Mouse (Mus musculus) skeletal muscle tissue, adult 2 months (tissue): ENCODE data around the gene Atp5s.

Experiments used
- DNase-seq: peaks from one replicate; pipeline ENCODE4 v3.0.0-alpha.2; 2012; ENCODE audit warnings: low read depth, low spot score

Gene Atp5s

GRCm38 (mm10) chr12:69732221-69732620 lies 7.5 kb downstream of the Atp5s start:
- DNase-seq: no peak

DNA sequence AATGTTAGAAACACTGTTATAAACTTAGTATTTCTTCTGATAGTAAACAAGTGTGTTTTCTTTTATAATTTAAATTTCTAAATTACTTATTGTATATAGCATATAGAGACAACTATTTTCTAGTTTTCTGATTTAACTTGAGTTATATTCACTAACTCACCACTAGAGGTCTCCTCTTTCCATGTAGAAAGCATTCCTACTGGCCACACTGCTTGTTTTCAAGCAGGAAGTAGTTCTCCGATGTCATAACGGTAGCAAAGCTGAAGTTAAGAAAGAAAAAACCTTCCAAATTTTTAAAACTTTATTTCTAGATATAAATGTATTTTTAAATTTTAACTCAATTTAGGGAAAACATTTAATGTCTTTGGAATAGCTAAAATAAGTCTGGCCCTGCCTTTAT lies 8.8 kb downstream of the Atp5s start:
- peak; percentile 50 for DNase-seq

- no peak for DNase-seq
These were observed 9.2 kb downstream of the Atp5s start for GRCm38 (mm10) chr12:69733923-69734322.

GRCm38 (mm10) chr12:69741965-69742364 lies 17.2 kb downstream of the Atp5s start:
- DNase-seq: no peak

DNA sequence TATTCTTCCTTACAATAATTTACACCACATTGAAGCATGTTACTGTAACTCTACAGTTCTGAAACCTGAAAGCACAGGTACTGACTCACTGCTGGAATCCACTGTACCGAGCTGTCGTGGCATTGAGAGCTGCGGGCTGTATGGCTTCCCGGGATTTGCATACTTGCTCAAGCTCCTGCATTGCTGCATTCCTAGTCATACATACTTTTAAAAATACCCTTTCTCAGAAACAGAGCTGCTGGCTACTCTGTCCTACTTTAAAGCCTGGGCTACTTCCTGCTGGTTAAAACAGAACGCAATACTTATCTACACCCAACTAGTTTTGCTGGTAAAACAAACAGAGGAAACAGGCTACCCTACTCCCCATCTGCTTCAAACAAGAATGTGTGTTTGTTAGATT lies 19.4 kb downstream of the Atp5s start:
- DNase-seq: no peak

DNA sequence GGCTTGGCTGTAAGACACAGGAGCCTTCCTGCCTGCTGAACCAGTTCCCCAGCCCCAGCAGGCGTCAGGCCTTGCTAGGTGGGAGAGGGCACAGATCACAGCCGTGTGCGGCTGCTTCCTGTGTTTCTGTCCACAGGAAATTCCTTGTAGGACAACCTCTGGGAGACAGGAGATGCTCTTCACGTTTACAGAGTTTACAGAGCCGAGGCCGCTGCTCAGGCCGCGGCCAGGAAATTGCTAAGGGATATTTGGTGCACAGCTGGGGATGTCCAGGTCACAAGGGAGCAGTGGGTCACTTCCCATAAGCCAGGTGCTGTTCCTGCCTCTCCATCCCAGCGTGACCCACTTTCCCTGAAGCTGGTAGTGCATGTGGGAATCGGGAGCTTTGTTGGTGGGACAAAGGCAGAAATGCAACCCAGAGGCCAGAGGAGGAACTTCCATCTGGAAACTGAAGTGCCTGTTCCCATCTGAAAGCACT lies 27.2 kb downstream of the Atp5s start:
- DNase-seq: no peak

DNA sequence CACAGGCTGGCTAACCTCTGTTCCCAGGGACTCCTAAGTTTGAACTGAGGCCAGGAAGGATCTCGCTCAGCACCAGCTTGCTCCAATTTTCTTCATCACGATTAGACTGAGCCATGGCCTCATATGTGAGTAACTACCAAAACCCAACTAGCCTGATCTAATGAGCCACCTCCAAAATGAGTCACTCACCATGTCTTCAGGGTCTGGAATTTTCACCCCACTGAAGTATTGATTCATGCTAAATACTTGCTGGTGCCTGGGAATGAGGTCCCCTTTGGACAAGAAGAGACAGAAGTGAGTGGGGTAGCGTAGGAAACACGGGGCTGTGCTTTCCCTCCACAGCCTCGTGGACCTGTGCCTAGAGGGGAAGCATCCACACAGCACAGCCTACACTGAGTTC lies 29.2 kb downstream of the Atp5s start:
- no peak for DNase-seq

DNA sequence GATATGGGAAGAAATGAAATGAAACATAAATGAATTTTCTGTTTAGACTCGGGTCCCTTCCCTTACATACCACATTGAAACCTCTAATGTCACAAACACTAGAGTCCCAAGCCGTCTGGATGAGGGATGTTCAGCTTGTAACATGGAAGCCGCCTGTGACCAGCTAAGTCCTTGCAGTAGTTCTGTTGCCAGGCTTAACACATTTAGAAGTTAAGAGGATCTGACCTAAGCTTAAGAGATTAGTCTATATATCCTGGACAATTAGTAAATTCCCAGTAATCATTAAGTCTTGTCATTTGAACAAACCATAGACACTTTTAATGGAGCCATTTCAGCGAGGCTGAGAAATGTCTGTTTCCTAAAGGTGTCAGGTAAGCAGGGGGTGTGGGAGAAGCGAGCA lies 31.3 kb downstream of the Atp5s start:
- no peak for DNase-seq

DNA sequence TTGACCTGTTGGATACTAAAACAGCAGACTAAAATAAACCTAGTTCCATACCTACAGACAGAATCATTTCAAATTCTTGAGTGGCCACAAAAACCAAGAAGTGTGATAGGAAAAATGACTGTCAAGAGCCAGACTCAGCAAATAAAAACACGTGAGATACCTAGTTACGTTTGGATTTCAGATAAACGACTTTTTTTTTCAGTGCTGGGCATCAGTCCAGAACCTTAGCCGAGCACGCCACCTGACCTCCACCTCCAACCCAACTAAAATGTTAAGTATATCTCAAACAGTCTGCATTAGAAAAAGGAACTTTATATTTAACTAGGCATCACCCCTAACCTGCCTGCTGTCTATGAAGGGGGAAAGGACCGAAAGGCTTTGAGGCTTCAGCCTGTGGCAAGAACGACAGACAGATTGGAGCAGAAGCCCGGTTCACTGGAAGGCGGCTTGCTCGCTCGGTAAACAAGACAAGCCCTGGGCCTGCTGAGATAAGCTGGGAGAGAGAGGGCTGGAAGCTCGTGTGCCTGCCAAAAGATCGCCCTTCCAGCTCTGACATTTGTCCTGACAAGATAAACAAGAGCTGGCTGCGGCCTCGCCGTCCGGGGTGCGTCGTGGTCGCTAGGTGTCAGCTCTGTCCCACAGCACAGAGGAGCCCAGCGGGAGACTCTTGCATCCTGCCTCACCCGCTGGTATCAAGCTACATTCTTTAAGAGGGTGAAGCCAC lies 32.8 kb downstream of the Atp5s start:
- peak; percentile 94 for DNase-seq

GRCm38 (mm10) chr12:69758221-69759185 lies 33.8 kb downstream of the Atp5s start:
- DNase-seq: no peak

DNA sequence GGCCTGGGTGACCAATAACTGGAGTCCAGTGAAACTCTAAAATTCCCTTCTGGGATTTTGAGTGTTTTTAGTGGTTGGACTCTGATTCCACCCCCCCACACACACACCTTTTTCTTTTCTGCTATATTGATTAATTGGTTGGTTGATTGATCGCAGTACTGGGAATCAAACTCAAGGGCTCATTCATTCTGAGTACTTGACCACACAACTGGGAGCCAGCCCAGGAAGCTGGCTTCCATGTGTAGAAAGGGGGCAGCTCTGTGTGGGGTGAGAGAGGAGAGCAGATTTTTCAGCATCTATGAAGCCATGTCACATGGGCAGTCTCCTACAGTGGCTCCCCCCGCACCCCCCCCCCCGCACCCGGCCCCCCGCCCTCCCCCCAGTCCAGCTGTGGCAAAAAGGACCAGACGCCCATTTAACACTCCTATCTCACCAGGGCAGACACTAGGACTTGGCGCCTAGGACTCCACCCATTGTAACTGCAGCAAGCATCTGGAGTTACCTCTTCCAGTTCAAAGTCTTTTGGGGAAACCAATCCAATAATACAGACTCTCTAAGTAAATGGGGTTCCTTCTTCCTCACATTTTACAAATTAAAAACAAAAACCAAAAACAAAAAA lies 34.6 kb downstream of the Atp5s start:
- DNase-seq: no peak

DNA sequence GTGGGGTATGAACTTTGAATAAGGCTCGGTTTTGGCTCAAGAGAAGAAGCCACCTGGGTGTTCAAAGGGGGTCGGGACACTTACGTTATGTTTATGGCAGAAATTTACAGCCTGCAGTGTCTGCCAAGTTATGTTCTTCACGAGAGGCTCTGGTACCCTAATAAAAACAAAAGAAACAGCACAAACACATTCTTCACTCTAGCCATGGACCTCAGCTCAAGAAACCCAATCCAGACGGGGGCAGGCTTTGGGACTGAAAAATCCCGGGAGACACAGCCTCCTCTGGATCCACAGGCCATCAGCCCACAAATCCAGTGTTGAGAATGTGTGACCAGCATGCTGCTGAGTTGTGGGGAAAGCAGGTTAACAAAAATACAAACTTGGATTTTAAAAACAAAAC lies 35.3 kb downstream of the Atp5s start:
- no peak for DNase-seq

GRCm38 (mm10) chr12:69760743-69761406 lies 36.1 kb downstream of the Atp5s start:
- no peak for DNase-seq

- DNase-seq: no peak
These were observed 36.9 kb downstream of the Atp5s start for GRCm38 (mm10) chr12:69761603-69762002.

- no peak for DNase-seq
These were observed 40.8 kb downstream of the Atp5s start for GRCm38 (mm10) chr12:69765543-69765942.

GRCm38 (mm10) chr12:69766185-69766904 lies 41.6 kb downstream of the Atp5s start:
- no peak for DNase-seq

DNA sequence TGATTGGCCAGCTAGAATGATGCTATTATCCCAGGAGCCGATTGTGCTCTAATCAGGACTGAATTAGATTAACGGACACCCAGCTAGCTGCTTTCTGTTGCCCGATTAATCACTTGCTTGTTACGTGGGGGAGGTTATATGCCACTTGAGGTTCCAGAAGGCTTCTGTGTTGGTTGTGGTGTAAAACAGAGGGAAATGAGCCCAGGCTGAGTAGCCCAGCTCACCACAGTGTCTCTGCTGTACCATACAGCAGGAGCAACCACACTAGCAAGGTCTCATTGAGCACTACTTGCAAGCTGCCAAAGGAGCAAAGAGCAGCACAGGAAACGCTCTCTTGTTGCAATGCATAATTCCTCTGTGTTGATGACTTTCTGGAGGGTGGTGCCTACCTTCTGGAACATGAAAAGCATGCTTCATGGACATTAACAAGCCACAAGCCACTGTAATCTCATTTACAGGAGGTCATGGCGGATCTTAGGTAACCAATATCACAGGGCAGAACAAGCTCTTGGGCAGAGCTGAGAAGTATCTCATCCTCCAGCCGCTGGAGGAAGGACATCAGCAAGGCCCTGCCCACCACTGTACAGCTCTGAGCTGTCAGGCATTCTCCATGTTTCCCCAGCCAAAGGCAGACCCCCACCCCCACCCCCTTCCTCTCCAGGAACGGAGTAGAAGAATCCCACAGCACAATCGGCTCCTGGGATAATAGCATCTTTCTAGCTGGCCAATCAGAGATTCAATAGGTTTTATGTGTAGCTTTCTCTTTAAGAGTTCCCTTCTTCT lies 42.9 kb downstream of the Atp5s start:
- no peak for DNase-seq

DNA sequence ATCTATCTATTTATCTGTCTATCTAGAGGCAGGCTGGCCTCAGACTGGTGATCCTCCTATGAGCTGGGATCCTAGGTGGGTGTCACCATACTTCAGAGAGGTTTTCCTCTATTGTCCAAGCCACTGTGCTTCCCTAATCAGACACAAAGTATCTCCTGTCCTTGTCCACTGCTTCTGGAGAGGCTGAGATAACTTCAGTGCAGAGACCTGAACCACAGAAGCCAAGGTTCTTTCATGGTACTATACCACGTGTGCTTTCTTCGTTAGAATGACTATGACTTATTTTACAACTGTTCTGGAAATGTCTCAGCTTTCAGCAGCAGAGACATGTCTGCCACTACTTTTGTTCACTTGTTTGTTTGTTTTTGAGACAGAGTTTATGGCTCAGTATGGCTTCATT lies 44.1 kb downstream of the Atp5s start:
- DNase-seq: no peak

DNA sequence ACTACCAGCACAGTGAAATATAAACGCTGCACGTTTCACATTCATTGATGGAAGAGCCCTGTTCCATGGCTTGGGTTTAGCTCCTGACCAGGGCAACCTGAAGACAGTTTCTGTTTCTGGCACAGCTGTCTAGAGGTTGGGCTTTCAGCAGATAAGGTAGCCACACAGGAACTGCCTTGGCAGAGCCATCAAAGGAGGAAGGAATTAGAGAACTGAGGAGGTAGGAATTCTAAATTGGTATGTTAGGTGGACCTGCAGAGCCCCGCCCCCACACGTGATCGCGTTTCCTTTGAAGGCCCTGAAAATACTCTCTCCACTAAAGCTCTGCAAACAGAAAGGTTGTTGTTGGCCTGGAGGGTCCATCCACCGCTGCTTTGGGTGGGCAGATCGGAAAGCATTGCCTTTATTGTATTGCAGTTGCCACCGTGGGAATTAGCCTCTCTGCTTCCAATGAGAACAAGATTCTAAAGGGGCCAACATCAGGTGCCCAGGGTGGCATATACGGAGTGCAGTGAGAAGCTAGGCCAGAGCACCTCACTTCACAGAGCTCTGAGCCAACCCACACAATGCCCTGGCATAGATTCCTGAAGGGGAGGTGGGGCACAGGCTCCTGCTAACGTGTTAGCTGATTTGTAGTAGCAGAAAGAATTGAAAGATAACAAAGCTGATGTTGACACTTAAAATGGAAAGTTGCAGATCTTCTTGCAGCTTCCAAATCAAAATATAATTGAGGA lies 52.0 kb downstream of the Atp5s start:
- no peak for DNase-seq

- no peak for DNase-seq
These were observed 52.6 kb downstream of the Atp5s start for GRCm38 (mm10) chr12:69777341-69777730.
